Mouse (Mus musculus): Measurements from ENCODE around the gene Rpl39. TPM values are rescaled to one million over a fixed set of nuclear protein-coding genes. Genes with fewer than 3 reads are reported as not detected.
A peak's percentile ranks its signal among the peaks of the same experiment; 100 is the strongest.
"Not testable (repeated sequence)": the region's sequence is repeated elsewhere in the genome, so short reads cannot be mapped to it uniquely, and the experiment has no call there.

Rpl39 gene
- polyA plus RNA-seq, 1 experiment, result 1,242 TPM

DNA sequence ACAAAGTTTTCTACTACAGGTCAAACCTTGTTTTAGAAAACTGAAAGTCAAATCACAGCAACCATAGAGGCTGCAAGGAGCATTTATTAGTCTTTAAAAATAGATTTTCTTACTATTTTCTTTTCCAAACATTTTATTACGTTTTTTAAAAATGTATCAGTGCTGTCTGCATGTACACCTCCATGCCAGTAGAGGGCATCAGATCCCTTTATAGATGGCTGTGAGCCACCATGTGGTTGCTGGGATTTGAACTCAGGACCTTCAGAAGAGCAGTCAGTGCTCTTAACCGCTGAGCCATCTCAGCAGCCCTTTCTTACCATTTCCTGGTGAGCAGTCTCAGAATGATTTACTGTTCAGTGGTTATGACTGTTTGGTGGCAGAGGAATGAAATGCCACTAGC lies 18.6 kb upstream of the Rpl39 start:
- H3K4me3 ChIP-seq (ENCODE audit: insufficient read depth, low read length), result no peak overlapping the region
- H3K4me1 ChIP-seq (ENCODE audit: control insufficient read depth, insufficient read depth, low read length), result peaks cover 7% of the 10 kb centered on the region; the same call in 1 of the 2 replicates
- no peak overlapping the region for H3K27ac ChIP-seq (ENCODE audit: insufficient read depth, low read depth, low read length)
- TF ChIP-seq CTCF (IDR thresholded peaks at IDR 0.05; ENCODE audit: low read depth, low read length), result no peak

DNA sequence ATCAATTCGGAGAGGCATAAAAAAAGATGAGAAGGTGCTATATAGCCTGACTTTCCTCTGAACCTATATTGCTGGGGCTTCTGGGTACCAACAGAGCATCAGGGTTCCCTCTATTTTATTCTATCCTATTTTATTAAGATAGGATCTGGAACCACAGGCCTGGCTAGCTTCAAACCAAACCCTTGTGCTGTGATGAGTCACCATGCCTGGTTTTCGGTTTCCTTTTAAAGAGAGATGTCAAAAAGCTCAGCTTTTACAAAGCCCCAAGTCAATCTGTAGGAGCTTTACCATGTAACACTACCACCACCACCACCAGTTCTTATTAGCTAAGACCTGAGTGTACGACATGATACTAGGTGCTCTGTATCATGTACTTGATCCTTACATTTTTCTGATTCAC lies 13.5 kb upstream of the Rpl39 start:
- Histone ChIP-seq H3K4me1 (ENCODE audit: control insufficient read depth, insufficient read depth, low read length) (peaks cover 4% of the 10 kb centered on the region), H3K4me3 (ENCODE audit: insufficient read depth, low read length) (no peak overlapping the region), H3K27ac (ENCODE audit: insufficient read depth, low read depth, low read length) (no peak overlapping the region)
- TF ChIP-seq POLR2A (IDR thresholded peaks at IDR 0.05; ENCODE audit: borderline replicate concordance, low read depth, low read length) (no peak), CTCF (IDR thresholded peaks at IDR 0.05; ENCODE audit: low read depth, low read length) (no peak)

DNA sequence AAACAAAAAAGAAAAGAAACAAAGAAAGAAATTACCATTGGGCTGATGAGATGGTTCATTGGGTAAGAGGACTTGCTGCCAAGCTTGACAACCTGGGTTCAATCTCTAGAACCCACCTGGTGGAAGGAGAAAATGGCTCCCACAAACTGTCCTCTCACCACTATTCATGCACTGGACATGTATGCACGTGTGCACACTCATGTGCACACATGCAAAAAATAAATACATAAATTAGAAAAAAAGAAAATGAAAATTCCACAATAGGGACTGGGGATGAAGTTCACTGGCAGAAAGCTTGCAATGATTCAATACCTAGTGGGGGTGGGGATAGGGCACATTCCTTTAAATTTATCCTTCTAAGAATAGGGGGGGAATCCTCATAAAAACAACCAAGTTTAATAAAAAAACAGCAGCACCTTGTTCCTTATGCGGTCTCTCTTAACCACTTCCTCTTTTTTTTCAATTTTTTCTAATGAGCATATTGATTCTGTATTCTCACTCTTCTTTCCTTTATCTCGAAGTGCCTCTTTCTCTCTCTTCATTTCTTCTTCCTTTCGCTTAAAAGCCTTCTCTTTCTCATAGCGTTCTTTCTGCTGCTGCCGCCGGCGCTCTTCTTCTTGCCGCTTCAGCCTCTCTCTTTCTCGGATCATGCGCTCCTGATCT lies 10.0 kb upstream of the Rpl39 start:
- no peak overlapping the region for H3K4me3 ChIP-seq (ENCODE audit: insufficient read depth, low read length)
- H3K4me1 ChIP-seq (ENCODE audit: control insufficient read depth, insufficient read depth, low read length), result peaks cover 4% of the 10 kb centered on the region
- TF ChIP-seq CTCF (IDR thresholded peaks at IDR 0.05; ENCODE audit: low read depth, low read length), result no peak
- H3K27ac ChIP-seq (ENCODE audit: insufficient read depth, low read depth, low read length), result no peak overlapping the region

DNA sequence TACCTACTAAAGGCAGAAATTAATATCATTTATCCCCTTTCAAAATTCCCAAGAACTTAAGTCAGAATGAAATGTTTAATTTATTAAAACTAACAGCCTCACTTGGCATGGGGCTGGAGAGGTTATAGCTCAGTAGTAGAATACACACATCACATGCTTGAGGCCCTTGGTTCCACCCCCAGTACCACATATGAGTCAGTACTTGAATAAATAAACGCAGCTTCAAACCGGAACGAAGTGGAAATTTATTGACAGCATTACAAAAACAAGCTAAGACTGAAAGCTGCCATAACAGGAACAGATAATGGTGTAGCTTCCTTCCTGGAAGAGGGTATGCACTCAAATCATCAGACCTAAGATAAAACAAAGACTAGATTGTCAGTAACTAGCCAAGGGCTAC lies 6.3 kb upstream of the Rpl39 start:
- no peak for TF ChIP-seq POLR2A (IDR thresholded peaks at IDR 0.05; ENCODE audit: borderline replicate concordance, low read depth, low read length)
- no peak for TF ChIP-seq CTCF (IDR thresholded peaks at IDR 0.05; ENCODE audit: low read depth, low read length)
- H3K4me1 ChIP-seq (ENCODE audit: control insufficient read depth, insufficient read depth, low read length), result peaks cover 4% of the 10 kb centered on the region
- no peak overlapping the region for H3K27ac ChIP-seq (ENCODE audit: insufficient read depth, low read depth, low read length)
- no peak overlapping the region for H3K4me3 ChIP-seq (ENCODE audit: insufficient read depth, low read length)

DNA sequence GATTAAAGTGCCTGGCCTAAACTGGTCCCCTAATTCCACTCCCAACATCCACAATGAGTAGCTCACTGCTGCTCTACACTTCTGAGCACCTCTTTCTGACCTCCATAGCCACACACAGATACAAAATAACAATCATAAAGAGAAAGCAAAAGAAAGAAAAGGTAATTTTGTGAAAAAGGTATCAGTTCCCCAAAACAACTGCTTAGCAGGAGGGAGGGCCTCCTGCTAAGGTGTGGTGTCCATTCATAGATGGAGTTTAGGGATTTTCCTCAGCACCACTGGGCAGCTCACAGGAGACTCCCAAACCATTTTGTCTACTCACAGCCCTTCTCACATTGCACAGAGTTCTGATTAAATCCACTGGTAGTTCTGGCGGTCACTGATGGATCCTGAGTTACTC lies 3.6 kb upstream of the Rpl39 start:
- Histone ChIP-seq H3K27ac (ENCODE audit: insufficient read depth, low read depth, low read length) (no peak overlapping the region), H3K4me1 (ENCODE audit: control insufficient read depth, insufficient read depth, low read length) (no peaks in the 10 kb centered on the region), H3K4me3 (ENCODE audit: insufficient read depth, low read length) (no peak overlapping the region)
- TF ChIP-seq CTCF (IDR thresholded peaks at IDR 0.05; ENCODE audit: low read depth, low read length), result no peak
- no peak for TF ChIP-seq POLR2A (IDR thresholded peaks at IDR 0.05; ENCODE audit: borderline replicate concordance, low read depth, low read length)

DNA sequence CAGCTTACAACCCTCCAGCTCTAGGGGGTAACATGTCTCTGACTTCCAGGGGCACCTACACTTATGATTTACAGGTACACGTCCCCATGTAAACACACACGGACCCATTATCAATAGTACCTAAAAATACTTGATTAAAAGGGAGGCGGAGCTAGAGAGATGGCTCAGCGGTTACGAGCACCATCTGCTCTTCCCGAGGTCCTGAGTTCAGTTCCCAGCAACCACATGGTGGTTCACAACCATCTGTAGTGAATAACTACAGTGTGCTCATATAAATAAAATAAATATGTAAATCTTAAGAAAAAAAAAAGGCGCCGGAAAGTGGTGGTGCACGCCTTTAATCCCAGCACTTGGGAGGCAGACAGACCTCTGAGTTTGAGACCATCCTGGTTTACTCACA lies 463 bp upstream of the Rpl39 start:
- H3K4me3 ChIP-seq (ENCODE audit: insufficient read depth, low read length), result peak overlapping the region; percentile 90
- TF ChIP-seq CTCF (IDR thresholded peaks at IDR 0.05; ENCODE audit: low read depth, low read length) (no peak), POLR2A (IDR thresholded peaks at IDR 0.05; ENCODE audit: borderline replicate concordance, low read depth, low read length) (no peak)
- H3K27ac ChIP-seq (ENCODE audit: insufficient read depth, low read depth, low read length), result peak overlapping the region; percentile 79
- no peaks in the 10 kb centered on the region for H3K4me1 ChIP-seq (ENCODE audit: control insufficient read depth, insufficient read depth, low read length)

DNA sequence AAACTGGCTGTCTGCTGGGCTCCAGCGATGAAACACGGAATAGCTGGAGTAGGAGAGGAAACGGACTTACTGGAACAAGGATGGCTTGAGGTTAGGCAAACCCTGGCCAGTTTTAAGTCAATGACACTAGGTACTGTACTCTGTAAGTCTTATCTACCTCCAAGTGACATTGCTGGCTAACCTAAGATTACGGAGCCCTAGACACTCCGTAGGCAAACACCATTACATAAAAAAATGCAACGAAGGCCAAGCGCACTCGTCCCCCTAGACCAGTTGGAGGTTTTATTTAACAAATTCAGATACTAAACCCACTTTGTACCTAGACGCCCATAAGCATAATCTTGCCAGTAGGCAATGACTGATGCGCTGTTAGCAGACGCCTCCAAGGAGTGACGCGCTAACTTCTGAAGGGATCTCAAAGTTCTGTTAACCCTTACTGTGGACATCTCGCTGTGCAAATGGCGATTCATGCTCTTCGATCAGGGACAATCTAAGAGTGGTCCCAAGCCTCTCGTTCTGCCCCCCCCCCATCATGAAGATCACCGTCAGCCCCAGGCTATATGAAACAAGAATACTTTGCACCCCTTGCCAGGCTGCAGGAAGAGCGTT lies 780 bp downstream of the Rpl39 start:
- Histone ChIP-seq H3K27ac (ENCODE audit: insufficient read depth, low read depth, low read length) (peak overlapping the region; percentile 64), H3K4me3 (ENCODE audit: insufficient read depth, low read length) (peak overlapping the region; percentile 90), H3K4me1 (ENCODE audit: control insufficient read depth, insufficient read depth, low read length) (no peaks in the 10 kb centered on the region)
- no peak for TF ChIP-seq CTCF (IDR thresholded peaks at IDR 0.05; ENCODE audit: low read depth, low read length)
- no peak for TF ChIP-seq POLR2A (IDR thresholded peaks at IDR 0.05; ENCODE audit: borderline replicate concordance, low read depth, low read length)

DNA sequence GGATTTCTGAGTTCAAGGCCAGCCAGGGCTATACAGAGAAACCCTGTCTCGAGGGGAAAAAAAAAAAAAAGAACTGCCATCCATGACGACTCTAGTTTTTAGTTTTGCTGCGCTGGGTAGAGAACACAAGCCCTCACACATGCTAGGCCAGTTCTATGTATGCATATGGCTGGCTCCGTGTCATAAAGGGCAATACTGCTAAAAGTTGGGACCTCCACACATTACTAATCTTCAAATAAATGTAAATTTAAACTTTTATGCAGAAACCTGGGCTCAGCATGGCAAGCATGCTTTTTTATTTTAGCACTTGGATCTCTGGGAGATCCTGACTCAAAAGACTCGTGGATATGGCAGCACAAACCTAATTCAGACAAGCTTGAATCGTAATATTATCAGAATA lies 4.0 kb downstream of the Rpl39 start:
- Histone ChIP-seq H3K27ac (ENCODE audit: insufficient read depth, low read depth, low read length) (no peak overlapping the region), H3K4me1 (ENCODE audit: control insufficient read depth, insufficient read depth, low read length) (no peaks in the 10 kb centered on the region), H3K4me3 (ENCODE audit: insufficient read depth, low read length) (no peak overlapping the region)
- TF ChIP-seq POLR2A (IDR thresholded peaks at IDR 0.05; ENCODE audit: borderline replicate concordance, low read depth, low read length) (no peak), CTCF (IDR thresholded peaks at IDR 0.05; ENCODE audit: low read depth, low read length) (no peak)

DNA sequence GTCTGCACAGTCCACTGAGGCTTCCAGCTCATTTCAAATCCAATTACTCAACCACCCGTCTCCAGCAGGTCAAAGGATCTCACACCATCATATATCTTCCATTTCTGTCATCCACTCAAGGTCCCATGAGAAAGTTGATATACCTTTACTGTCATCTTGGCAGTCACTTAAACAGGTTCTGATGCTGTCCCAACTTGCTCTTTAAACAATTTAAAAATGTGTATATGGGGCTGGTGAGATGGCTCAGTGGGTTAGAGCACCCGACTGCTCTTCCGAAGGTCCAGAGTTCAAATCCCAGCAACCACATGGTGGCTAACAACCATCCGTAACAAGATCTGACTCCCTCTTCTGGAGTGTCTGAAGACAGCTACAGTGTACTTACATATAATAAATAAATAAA lies 4.9 kb downstream of the Rpl39 start:
- not testable (repeated sequence) for H3K4me1 ChIP-seq (ENCODE audit: control insufficient read depth, insufficient read depth, low read length); H3K4me3 ChIP-seq (ENCODE audit: insufficient read depth, low read length)

DNA sequence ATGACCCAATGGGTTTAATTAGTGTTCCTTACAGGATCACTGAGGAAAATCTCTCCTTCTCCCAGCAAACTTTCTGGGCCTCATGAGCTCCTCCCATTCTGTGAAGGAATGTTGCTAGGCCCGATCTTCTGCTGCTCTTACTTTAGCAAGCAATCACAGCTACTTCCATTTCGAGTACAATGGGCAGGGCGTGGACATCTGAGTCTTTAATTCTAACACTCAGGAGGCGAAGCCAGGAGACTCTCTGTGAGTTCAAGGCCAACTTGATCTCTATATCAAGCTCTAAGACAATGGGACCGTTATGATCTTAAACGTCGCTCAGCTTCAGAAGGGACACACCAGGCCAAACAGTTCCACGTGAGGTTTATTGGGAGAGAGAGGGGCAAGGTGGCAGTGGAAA lies 8.6 kb downstream of the Rpl39 start:
- Histone ChIP-seq H3K27ac (ENCODE audit: insufficient read depth, low read depth, low read length) (no peak overlapping the region), H3K4me1 (ENCODE audit: control insufficient read depth, insufficient read depth, low read length) (no peaks in the 10 kb centered on the region)

More for the DNA sequence above, 4.9 kb downstream of the Rpl39 start:
- H3K27ac ChIP-seq (ENCODE audit: insufficient read depth, low read depth, low read length), result not testable (repeated sequence)

More for the DNA sequence above, 8.6 kb downstream of the Rpl39 start:
- no peak overlapping the region for H3K4me3 ChIP-seq (ENCODE audit: insufficient read depth, low read length)
- TF ChIP-seq POLR2A (IDR thresholded peaks at IDR 0.05; ENCODE audit: borderline replicate concordance, low read depth, low read length) (no peak), CTCF (IDR thresholded peaks at IDR 0.05; ENCODE audit: low read depth, low read length) (no peak)
